Mouse (Mus musculus) brain, embryonic 14.5 days (tissue): Measurements from ENCODE around the gene Lrrtm4.

Source experiments
- CTCF ChIP-seq: fragments of 200-500 bp; IDR thresholded peaks from 2 replicates; pipeline ENCODE4 v1.5.1; 2012; ENCODE audit warnings: inconsistent platforms, mild to moderate bottlenecking, moderate library complexity, borderline replicate concordance; ENCODE audit not compliant: insufficient read depth, insufficient read length; ENCODE audit errors: extremely low read depth
- POLR2A ChIP-seq: fragments of 200-500 bp; IDR thresholded peaks from 2 replicates; pipeline ENCODE4 v1.6.1; 2012; ENCODE audit warnings: mild to moderate bottlenecking, inconsistent platforms, borderline replicate concordance; ENCODE audit not compliant: poor library complexity, insufficient read depth, insufficient read length, severe bottlenecking; ENCODE audit errors: extremely low read depth

GRCm38 (mm10) chr6:80733416-80733815 lies 714.7 kb downstream of the Lrrtm4 start:
- TF ChIP-seq CTCF (no peak), POLR2A (no peak)
